Mouse (Mus musculus) stomach, embryonic 15.5 days (tissue): Measurements from ENCODE around the gene Tmem218. TPM values are rescaled to one million over a fixed set of nuclear protein-coding genes. Genes with fewer than 3 reads are reported as not detected.

Experiments used
- ATAC-seq: fragments of 200-750 bp; cut with Nextera tagmentation; 2 replicates; pipeline ENCODE4 v1.8.0; 2017; ENCODE audit warnings: low read depth, moderate number of reproducible peaks, moderate TSS enrichment; ENCODE audit not compliant: insufficient read depth, low FRiP score
- H3K27ac ChIP-seq: fragments of 300-500 bp; sonication (generic); 2 replicates; pipeline ENCODE4 v1.5.1; 2015; ENCODE audit warnings: mild to moderate bottlenecking, inconsistent platforms
- H3K27me3 ChIP-seq: fragments of 300-500 bp; sonication (generic); replicated peaks from 2 replicates; pipeline ENCODE4 v1.6.1; 2015; ENCODE audit warnings: inconsistent platforms
- H3K36me3 ChIP-seq: fragments of 300-500 bp; sonication (generic); 2 replicates; pipeline ENCODE4 v1.6.1; 2015; ENCODE audit warnings: inconsistent platforms
- H3K4me1 ChIP-seq: fragments of 300-500 bp; sonication (generic); 2 replicates; pipeline ENCODE4 v1.6.1; 2015; ENCODE audit warnings: inconsistent platforms
- H3K4me2 ChIP-seq: fragments of 300-500 bp; sonication (generic); 2 replicates; pipeline ENCODE4 v1.6.1; 2015; ENCODE audit warnings: mild to moderate bottlenecking, inconsistent platforms
- H3K4me3 ChIP-seq: fragments of 300-500 bp; sonication (generic); replicated peaks from 2 replicates; pipeline ENCODE4 v1.5.1; 2015; ENCODE audit warnings: inconsistent platforms
- H3K9ac ChIP-seq: fragments of 300-500 bp; sonication (generic); 2 replicates; pipeline ENCODE4 v1.6.1; 2015; ENCODE audit warnings: inconsistent platforms
- H3K9me3 ChIP-seq: fragments of 300-500 bp; sonication (generic); 2 replicates; pipeline ENCODE4 v1.6.1; 2016; ENCODE audit warnings: inconsistent platforms
- WGBS: fragments of 180-500 bp; shearing (Covaris S2); methylation state at CpG from one replicate; pipeline ENCODE4 v1.1.7; 2015; 5-methylcytosine and 5-hydroxymethylcytosine counted together
- polyA plus RNA-seq: library from polyadenylated mRNA; unstranded; fragments of >200 nt; fragmentation: Nextera tagmentation; extraction: Ambion mirVana; gene quantifications from 2 replicates; pipeline ENCODE4 v1.2.1, GENCODE M21; 2015

Tmem218 gene
- polyA plus RNA-seq, 1 experiment from 2014 or later: 9.8 TPM

DNA sequence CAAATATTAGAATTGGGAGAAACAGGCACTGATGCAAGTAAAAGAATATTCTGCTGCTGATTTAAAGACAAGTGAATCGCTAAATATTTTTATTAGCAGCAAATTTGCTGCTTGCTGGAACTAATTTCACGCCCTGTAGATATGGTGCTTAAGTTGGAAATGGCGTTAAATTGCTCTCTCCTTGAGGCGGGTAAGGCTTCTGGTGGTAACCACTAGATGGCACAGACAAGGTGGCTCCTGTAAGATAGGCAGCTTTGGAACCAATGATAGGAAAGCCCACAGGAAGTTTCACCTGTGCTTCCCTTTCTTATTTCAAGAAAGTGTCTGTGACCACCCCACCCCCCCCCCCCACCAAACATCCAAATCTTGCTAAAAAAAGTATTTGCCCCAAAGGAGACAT, 11.0 kb upstream of the Tmem218 start:
- WGBS: 75% methylated on average over 4 of the region's 4 CpGs
- Histone ChIP-seq H3K4me2 (no peak overlapping the region), H3K36me3 (no peaks in the 10 kb centered on the region), H3K4me1 (no peaks in the 10 kb centered on the region), H3K9me3 (no peaks in the 10 kb centered on the region), H3K9ac (no peak overlapping the region), H3K4me3 (no peak overlapping the region), H3K27me3 (no peaks in the 10 kb centered on the region), H3K27ac (no peak overlapping the region)
- ATAC-seq: no peak

DNA sequence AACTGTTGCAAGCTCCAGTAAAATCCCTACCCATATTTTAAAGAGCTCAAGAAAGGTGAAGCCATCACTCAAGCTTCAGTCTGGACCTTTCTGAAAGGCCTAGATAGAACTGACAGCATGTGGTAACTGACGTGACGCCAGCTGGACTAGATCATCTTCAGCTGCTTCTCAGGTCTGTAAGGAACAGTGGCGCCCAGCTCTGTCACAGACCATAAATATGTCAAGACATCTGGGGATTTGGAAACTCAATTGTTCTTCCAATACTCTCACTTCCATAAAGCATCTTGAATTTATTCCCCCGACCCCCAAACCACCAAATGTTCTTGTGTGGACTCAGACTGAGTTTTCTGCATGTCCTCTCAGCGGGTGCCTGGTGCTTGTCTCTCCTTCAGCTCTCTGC, 7.6 kb upstream of the Tmem218 start:
- ATAC-seq: no peak
- H3K4me3 ChIP-seq: no peak overlapping the region

GRCm38 (mm10) chr9:37203884-37204283, 4.1 kb upstream of the Tmem218 start:
- H3K4me3 ChIP-seq: no peak overlapping the region
- WGBS: 46% methylated on average over 5 of the region's 5 CpGs
- no peak overlapping the region for H3K9ac ChIP-seq
- no peak overlapping the region for H3K4me2 ChIP-seq
- no peak for ATAC-seq
- H3K27ac ChIP-seq: no peak overlapping the region
- H3K36me3 ChIP-seq: no peaks in the 10 kb centered on the region
- no peaks in the 10 kb centered on the region for H3K9me3 ChIP-seq
- H3K4me1 ChIP-seq: peaks cover 7% of the 10 kb centered on the region; the same call in 1 of the 2 replicates
- H3K27me3 ChIP-seq: no peaks in the 10 kb centered on the region

More for the DNA sequence above, 7.6 kb upstream of the Tmem218 start:
- no peak overlapping the region for H3K9ac ChIP-seq
- H3K9me3 ChIP-seq: no peaks in the 10 kb centered on the region
- WGBS: 73% methylated on average over 5 of the region's 5 CpGs
- no peaks in the 10 kb centered on the region for H3K36me3 ChIP-seq
- H3K27ac ChIP-seq: no peak overlapping the region
- H3K4me2 ChIP-seq: no peak overlapping the region
- H3K27me3 ChIP-seq: no peaks in the 10 kb centered on the region
- H3K4me1 ChIP-seq: no peaks in the 10 kb centered on the region

DNA sequence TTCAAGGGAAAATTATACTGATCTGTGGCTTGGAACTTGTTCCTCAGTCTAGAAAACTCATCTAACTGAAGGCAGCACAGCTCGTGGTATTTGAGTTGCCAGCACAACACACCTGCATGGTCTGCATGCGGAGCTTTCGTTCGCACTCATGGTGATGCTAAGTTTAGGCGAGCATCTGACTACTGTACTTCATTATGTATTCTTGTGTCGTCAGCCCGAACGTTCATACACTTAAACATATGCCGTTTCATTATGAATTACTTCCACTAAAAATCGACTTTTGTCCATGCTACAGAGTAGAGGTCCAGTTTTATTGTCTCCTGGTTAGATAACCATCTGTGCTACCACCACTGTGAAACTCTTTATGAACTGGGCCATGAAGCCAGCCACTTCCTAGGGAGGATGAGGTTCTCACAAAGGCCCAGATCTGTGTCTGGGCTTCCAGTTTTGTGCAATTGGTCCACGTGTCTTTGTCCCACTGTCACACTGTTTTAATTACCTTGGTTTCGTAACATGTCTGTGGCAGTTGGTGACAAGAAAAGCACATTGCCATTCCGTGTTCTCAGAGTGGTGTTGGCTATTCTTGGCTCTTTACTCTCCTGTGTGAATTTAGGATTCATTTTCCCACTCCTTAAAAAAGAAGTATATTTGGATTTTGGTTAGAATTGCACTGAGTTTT, 5.2 kb downstream of the Tmem218 start:
- Histone ChIP-seq H3K36me3 (no peaks in the 10 kb centered on the region), H3K27me3 (no peaks in the 10 kb centered on the region), H3K9ac (no peak overlapping the region), H3K4me2 (no peak overlapping the region), H3K27ac (no peak overlapping the region), H3K9me3 (no peaks in the 10 kb centered on the region), H3K4me1 (peaks cover 10% of the 10 kb centered on the region; the same call in 1 of the 2 replicates), H3K4me3 (no peak overlapping the region)
- no peak for ATAC-seq
- WGBS: 82% methylated on average over 13 of the region's 13 CpGs

DNA sequence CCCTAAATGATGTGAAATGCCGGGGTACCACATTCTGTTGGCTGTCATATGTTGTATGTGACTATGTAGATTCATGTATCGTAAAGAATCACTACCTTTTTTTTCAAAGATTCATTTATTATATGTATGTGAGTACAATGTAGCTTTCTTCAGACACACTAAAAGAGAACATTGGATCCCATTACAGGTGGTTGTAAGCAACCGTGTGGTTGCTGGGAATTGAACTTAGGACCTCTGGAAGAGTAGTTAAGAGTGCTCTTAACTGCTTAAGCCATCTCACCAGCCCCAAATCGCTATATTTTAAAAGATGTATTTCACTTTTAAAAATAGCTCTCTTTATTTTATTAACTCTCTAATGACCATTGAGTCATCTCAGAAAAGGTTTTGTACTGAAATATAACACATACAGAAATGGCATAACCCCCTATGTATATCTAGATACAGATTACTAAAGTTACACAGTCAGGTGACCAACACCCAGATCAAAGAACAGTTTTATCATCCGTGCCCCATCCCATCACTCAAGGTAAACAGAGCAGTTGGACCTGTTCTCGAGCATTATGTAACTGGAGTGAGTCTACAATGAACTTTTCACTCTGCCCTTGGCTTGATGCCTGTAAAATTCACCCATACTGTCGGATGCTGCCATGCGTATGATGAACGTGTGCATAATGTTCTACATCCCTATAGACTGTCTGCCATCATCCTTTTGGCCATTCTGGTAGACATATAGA, 6.5 kb downstream of the Tmem218 start:
- H3K27me3 ChIP-seq: no peaks in the 10 kb centered on the region
- no peak overlapping the region for H3K9ac ChIP-seq
- WGBS: 74% methylated on average over 9 of the region's 9 CpGs
- no peak overlapping the region for H3K4me3 ChIP-seq
- no peak overlapping the region for H3K27ac ChIP-seq
- no peak overlapping the region for H3K4me2 ChIP-seq
- no peaks in the 10 kb centered on the region for H3K4me1 ChIP-seq
- H3K36me3 ChIP-seq: no peaks in the 10 kb centered on the region
- ATAC-seq: no peak
- no peaks in the 10 kb centered on the region for H3K9me3 ChIP-seq

GRCm38 (mm10) chr9:37220755-37221154, 12.7 kb downstream of the Tmem218 start:
- Histone ChIP-seq H3K9me3 (no peaks in the 10 kb centered on the region), H3K4me1 (no peaks in the 10 kb centered on the region), H3K9ac (no peak overlapping the region), H3K36me3 (0 out of 2 replicates have a peak, but pooled peaks cover 5% of the 10 kb centered on the region), H3K27ac (no peak overlapping the region), H3K4me3 (no peak overlapping the region), H3K27me3 (no peaks in the 10 kb centered on the region), H3K4me2 (no peak overlapping the region)
- 79% methylated on average over 8 of the region's 8 CpGs for WGBS
- no peak for ATAC-seq

DNA sequence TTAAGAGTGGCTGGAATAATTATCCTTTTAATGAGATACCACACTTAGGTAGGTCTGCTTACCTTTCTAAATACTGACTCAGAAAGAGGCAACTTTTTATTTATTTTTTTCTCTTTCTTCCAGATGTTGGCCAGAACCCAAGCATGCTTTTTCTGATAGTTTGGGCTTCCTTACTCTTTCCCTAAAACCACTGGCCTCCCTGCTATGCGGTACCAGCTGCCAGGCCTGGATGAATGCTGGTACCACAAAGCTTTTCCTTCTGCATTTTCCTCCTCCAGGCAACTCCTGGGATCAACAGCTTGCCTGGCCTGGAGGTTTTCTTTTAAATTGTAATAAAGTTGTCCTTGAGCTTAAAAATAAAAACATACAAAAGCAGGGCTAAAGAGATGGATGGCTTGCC, 17.6 kb downstream of the Tmem218 start:
- Histone ChIP-seq H3K4me1 (no peaks in the 10 kb centered on the region), H3K27ac (no peak overlapping the region), H3K27me3 (no peaks in the 10 kb centered on the region), H3K9ac (no peak overlapping the region), H3K4me2 (no peak overlapping the region), H3K36me3 (0 out of 2 replicates have a peak, but pooled peaks cover 5% of the 10 kb centered on the region), H3K9me3 (no peaks in the 10 kb centered on the region), H3K4me3 (no peak overlapping the region)
- 80% methylated on average over 1 of the region's 1 CpGs for WGBS
- ATAC-seq: no peak

GRCm38 (mm10) chr9:37229880-37230325, 21.9 kb downstream of the Tmem218 start:
- Histone ChIP-seq H3K4me3 (no peak overlapping the region), H3K4me1 (no peaks in the 10 kb centered on the region), H3K9me3 (no peaks in the 10 kb centered on the region), H3K9ac (no peak overlapping the region), H3K36me3 (no peaks in the 10 kb centered on the region), H3K27me3 (no peaks in the 10 kb centered on the region), H3K4me2 (no peak overlapping the region), H3K27ac (no peak overlapping the region)
- WGBS: 5% methylated on average over 1 of the region's 1 CpGs
- ATAC-seq: peak; percentile 57; the same call in 1 of the 2 replicates

DNA sequence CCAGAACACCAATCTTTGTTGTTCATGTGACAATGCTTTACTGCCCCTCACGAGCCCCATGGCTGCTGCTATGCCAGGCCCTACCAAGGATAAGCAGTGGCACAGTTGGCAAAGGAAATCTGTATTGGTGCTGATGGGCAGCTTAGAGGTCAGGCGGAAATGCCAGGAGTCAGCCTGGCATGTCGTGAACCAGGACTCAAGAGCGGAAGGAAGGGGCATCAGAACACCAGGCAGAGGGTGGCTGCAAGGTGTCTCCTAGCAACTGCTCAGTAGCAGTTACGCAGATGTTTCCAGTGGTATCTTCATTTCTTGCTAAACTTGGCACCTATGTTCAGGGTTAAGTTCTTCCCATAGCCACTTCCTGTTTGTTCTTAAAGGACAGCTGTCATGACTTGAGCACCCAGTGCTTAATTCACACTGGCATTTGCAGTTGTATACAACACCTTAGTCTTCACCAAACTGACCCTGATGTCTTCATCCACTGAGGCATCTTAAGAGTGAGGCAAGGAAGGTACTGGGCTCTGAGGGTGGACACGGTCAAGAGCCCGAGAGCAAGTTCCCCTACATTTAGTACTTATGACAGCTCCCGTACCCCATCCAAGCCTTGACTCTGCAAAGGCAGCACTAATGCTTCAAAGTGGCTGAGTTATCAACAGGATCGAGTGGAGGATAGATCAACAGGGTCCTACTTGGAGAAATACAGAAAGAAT, 22.6 kb downstream of the Tmem218 start:
- ATAC-seq: no peak
- Histone ChIP-seq H3K27me3 (no peaks in the 10 kb centered on the region), H3K9me3 (no peaks in the 10 kb centered on the region), H3K9ac (no peak overlapping the region), H3K4me3 (no peak overlapping the region), H3K36me3 (no peaks in the 10 kb centered on the region), H3K27ac (no peak overlapping the region), H3K4me1 (no peaks in the 10 kb centered on the region), H3K4me2 (no peak overlapping the region)
- 88% methylated on average over 9 of the region's 9 CpGs for WGBS

DNA sequence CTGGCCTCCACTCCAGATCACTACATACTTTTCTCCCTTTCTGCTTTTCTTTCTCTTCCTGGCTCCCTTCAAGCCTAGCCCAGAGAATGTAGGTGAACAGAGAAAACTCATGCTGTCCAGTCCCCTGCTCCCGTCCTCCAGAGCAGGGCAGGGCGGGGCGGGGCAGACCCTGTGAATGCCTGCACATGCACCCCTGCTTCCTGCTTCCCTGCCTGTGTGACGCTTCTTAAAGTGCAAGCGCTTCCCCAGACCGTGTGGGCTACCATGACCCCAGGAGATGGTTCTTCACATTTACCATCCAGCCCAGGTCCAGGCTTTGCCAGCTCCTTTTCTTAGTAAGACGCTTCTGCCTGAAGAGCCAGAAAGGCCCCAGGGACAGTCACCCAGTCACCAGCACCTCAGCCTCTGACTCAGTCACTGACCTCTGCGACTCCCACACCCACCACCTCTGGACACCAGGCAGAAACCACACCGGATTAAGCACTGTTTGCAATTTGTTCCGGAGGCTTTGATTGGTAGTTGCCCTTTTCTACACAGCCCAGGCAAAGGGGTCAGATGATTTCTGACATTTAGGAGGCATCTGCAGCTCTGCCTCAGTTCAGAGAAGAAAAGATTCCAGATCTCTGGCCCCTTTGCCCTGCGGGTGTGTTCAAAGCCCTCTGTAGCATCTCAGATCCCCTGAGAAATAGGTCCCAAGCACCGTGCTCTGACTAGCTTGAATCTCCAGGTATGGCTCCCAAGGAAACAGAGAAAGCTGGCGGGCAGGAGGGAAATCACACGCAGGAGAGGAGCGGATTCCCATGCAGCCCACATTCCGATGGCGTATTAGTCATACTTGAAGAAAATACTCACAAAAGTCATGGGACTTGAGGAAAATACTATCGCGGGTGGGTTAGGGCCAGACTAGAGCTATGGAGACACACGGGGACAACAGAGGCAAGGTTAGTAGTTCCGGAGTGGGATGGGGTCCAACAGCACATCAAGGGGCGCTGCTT, 24.5 kb downstream of the Tmem218 start:
- WGBS: 62% methylated on average over 22 of the region's 22 CpGs
- Histone ChIP-seq H3K36me3 (no peaks in the 10 kb centered on the region), H3K9me3 (no peaks in the 10 kb centered on the region), H3K4me1 (no peaks in the 10 kb centered on the region), H3K27me3 (no peaks in the 10 kb centered on the region), H3K9ac (no peak overlapping the region), H3K4me2 (no peak overlapping the region), H3K4me3 (no peak overlapping the region), H3K27ac (no peak overlapping the region)
- no peak for ATAC-seq
